Mouse (Mus musculus): ENCODE data around the gene Elk4. TPM values are rescaled to one million over a fixed set of nuclear protein-coding genes. Genes with fewer than 3 reads are reported as not detected.

Elk4 gene
- total RNA-seq, 1 experiment from 2014 or later = 116 TPM

DNA sequence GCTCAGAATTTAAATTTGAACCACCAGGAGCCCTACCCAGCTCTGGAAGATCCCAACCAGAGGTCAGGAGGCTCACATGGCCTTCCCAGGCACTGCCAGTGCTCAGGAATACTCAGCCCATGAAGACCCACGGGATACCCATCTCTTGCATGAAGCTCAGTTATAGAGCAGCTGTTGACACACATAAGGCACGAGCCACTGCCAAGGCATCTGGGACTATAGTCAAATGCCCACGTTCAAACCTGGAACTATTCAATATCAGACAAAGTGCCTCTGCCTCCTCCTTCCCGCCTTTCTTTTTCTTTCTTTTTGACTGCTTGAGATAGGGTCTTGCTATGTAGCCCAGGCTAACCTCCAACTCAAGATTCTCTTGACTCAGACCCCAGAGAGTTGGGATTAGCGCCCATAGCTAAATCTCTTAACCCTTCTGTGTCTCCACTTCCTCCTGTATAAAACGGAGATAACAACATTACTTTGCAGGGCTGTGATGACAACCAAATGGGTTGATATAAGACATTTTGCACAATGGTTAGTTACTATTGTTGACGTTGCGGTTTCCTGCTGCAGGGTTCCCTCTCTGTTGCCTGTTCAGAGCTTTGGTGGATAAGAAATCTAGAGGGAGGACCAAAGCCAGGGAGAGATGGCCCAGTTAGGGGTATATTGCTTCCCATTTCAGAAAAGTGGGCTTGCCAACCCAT lies 58.2 kb downstream of the Elk4 start:
- DNase-seq = no peak

DNA sequence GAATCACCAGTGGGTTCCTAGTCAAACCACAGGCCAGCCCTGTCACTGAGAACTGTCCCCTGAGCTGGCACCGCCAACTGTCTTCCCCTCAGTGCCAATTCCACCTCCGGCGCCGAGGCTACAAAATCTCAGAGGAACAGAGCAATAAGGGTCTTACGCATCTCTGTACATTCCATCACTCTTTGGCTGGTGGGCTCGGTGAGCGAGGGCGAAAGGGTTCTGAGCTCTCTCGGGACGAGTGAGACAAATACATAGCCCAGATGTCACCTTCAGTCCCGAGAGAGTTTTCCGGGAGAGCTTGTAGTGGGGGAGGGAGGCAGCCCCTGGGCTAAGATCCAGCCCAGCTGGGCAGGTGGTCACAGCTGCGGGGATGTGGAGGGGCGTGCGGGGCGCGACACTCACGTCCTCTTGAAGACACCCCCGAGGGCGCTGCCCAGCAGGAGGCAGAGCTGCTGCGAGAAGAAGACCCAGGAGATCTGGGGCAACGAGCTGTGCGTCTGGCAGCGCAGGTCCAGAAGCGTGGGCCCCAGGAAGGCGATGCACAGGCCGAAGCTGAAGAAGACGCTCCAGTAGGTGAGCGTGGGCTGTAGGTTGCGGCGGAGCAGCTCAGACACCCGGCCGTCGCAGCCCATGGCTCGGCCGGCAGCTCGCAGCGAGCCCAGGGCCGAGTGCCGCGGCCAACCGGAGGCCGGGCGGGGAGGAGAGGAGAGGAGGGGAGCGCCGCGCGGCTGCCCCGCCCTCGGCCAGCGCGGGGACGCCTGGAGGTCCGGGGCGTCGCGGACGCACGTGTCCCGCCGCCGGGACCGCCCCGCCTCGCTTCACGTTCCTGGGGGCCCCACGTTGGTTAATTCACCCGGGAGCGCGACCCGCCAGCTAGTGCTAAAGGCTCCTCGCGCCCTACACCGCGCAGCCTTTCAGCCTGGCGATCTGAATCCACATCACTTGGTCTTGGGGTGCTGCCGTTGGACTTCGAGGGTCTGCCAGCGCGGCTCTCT lies 60.2 kb downstream of the Elk4 start, which contains the start of gene Mfsd4a:
Gene Mfsd4a (minus strand): TSS at position 802 of the 995 bp plus-strand sequence.
- DNase-seq = peak; percentile 77

DNA sequence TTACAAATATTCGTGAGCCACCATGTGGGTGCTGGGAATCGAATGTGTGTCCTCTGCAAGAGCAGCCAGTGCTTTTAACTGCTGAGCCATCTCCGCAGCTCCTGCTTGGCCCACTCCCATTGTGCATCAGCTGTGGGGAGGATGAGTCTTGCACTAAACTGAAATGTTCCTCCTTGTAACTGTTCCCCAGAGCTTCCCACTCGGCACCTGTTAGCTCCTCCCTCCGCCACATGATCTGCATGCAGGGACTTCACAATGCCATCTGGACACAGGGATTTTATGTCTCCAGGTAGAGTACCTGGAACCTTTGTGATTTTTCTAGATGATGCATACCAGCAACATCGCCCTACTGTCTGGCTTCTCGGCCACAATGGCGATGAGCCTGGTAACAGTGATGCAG lies 62.0 kb downstream of the Elk4 start:
- DNase-seq = no peak

DNA sequence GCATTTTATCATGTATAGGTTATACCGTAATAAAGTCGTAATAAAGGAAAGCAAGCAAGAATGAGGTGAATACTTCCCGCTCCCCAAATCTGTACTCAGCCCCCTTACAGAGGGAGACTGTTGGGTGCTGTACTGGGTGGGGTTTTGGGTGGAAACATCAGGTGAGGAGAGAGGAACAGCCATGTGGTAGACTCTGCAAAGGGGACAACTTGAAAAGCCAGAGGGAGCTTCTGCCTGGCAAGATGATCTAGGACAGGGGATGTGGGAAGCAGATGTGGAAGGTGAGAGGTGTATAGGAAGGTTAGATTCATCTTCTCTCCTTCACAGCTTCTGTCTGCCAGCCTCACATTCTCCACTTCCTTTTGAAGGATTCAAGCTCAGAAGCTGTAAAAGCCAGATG lies 63.3 kb downstream of the Elk4 start:
- no peak for DNase-seq

DNA sequence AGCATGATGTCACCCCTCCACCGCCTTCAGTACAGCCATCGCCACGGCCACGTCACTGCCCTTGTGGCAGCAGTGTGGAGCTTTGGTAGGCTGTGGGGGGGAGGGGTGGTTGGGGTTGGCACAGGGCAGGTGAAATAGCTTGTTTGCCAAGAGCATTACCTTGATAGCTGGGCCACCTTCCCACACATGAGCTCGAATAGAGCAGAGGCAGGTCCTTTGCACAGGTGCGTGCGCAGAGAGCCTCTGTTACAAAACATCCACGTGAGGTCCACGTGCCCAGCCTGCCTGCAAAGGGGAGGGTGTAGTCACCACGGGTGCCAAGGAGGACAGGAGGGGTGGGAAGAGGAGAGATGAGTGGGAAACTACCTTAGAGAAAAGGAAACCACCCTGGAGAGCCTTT lies 68.2 kb downstream of the Elk4 start:
- DNase-seq = no peak

DNA sequence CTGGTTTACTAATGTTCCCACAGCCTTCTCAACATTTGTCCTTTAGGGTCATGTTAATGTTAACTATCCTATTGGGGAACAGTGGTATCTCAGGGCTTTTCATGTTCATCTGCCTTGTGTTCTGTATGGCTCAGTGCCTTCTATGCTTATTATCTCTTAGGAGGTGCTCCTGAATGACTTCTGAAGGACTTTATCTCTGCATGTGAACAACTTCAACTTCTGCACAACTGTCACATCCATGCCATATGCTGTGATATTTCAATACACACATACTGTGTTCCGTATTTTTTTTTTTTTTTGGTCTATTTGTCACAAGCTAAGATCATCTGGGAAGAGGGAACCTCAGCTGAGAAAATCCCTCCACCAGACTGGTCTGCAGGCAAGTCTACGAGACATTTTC lies 71.0 kb downstream of the Elk4 start:
- DNase-seq = no peak

Other genes starting within 250 kb of the Elk4 start
- 15.1 and 22.9 TPM in 2 replicates for gene Pm20d1, start 210.2 kb upstream of the Elk4 start, total RNA-seq (2021)
- gene Slc41a1, start 180.1 kb upstream of the Elk4 start, total RNA-seq (2021) = 35.2 and 52.6 TPM in 2 replicates
- 14.7 and 19.1 TPM in 2 replicates for gene Rab29, start 140.4 kb upstream of the Elk4 start, total RNA-seq (2021)
- gene Nucks1, start 97.1 kb upstream of the Elk4 start, total RNA-seq (2021) = 124 and 135 TPM in 2 replicates
- gene Slc45a3, start 44.6 kb upstream of the Elk4 start, total RNA-seq (2021) = 15.5 and 18.3 TPM in 2 replicates
- gene Mfsd4a, start 60.5 kb downstream of the Elk4 start, total RNA-seq (2021) = 7.3 and 7.9 TPM in 2 replicates
- gene Cdk18, start 132.1 kb downstream of the Elk4 start, total RNA-seq (2021) = 16.7 and 17.9 TPM in 2 replicates
- gene Lemd1, start 183.8 kb downstream of the Elk4 start, total RNA-seq (2021) = not detected in 2 replicates
- 0.11 and 0.15 TPM in 2 replicates for gene AC124108.1, start 183.8 kb downstream of the Elk4 start, total RNA-seq (2021)
- not detected in 2 replicates for gene Gm10188, start 222.2 kb downstream of the Elk4 start, total RNA-seq (2021)